Mouse (Mus musculus) urinary bladder, adult 18-20 months (tissue): ENCODE data around the gene Pfn2.
"Not testable (repeated sequence)": the region's sequence is repeated elsewhere in the genome, so short reads cannot be mapped to it uniquely, and the experiment has no call there.

ENCODE experiments used
- DNase-seq, 2 experiments: peaks; one replicate each; pipeline ENCODE4 v3.0.0; 2022; ENCODE audit warnings: low spot score in 2 of 2, mixed read lengths in 2 of 2

Gene Pfn2

DNA sequence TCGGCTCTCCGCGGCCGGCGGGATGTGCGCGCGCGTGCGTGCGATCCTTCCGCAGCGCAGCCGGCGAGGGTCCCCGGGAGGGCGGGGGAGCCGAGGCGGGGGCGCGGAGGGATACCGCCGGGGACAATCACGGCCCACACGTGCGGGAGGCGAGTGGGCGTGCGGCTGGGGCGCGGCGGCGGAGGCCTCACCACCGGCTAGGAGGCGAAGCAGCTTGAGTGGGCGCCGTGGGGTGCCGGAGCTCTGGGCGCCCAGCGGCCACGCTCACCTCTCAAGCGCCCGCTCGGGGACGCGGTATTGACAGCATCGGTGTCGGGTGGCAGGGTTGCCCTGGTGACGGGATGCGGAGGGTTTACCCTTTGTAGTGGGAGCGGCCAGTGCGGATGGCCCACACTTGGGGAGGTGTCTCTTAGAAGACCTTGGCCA is at the start of gene Pfn2:
Gene Pfn2, minus strand, starts transcription at position 320 of the 426 bp plus-strand sequence.
- peak; percentile 31 to 61 for DNase-seq

DNA sequence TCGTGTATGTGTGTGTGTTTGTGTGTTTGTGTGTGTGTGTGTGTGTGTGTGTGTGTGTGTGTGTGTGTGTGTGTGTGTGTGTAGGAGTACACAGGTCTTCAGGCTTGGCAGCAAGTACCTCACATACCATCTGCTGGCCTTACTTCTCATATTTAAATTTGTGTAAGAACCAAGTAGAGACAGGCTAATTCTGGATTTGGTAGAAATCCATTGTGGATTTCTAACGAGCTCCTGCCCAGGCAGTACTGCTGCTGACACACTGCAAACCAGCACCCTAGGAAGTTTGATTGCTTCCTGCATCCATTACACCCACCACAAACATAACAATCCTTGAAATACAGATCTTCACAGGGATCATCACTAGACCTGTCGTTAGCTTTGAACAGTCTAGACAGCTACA is 35.1 kb upstream of the Pfn2 start:
- DNase-seq = no peak

DNA sequence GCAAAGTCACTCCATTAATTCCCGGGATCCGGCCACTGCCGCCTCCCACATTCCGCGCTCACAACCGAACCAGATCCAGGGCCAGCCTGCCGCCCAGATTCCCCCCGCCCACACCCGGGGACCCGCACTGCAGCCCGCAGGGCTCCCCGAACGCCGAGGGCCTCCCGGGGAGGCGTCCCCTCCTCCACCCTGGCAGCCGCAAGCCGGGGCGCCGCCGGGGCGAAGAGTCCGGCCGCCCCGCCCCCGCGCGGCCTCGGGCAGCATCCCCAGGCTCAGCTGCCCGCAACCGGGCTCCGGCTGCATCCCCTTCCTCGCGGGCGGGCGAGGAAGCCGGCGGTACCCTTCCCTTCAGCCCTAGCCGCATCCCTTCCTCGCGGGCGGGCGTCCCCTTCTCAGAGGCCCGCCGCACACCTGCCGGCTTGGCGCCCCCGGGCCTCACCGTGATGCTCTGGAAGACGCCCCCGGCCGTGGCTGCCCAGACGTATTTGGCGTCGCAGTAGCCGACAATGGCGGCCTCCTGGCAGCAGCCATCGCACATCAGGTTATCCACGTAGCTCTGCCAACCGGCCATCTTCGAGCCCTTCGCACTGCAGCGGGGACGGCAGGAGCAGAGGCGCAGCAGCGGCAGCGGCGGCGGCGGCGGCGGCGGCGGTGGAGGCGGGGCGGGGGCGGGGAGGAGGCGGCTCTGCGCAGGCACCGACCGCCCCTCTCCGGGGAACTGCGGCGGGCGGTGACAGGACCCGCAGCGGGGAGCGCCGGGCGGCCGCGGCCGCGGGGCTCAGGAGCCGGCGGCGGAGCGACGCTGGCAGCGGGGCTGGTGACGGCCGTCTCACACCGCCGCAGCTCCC is 743 bp downstream of the Pfn2 start:
- DNase-seq = peak; percentile 30 to 68

DNA sequence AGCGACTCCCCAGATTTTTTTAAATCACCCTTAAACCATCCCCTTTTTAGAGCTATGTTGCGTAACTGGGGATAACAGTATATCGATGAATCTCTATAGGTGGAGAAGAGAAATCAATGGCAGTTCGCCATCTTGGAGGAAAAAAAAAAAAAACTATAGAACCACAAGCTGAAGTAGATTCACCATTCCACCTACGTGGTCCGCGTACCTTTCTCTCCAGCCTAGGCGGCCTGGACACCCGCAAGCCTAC is 1.3 kb downstream of the Pfn2 start:
- DNase-seq = no peak

DNA sequence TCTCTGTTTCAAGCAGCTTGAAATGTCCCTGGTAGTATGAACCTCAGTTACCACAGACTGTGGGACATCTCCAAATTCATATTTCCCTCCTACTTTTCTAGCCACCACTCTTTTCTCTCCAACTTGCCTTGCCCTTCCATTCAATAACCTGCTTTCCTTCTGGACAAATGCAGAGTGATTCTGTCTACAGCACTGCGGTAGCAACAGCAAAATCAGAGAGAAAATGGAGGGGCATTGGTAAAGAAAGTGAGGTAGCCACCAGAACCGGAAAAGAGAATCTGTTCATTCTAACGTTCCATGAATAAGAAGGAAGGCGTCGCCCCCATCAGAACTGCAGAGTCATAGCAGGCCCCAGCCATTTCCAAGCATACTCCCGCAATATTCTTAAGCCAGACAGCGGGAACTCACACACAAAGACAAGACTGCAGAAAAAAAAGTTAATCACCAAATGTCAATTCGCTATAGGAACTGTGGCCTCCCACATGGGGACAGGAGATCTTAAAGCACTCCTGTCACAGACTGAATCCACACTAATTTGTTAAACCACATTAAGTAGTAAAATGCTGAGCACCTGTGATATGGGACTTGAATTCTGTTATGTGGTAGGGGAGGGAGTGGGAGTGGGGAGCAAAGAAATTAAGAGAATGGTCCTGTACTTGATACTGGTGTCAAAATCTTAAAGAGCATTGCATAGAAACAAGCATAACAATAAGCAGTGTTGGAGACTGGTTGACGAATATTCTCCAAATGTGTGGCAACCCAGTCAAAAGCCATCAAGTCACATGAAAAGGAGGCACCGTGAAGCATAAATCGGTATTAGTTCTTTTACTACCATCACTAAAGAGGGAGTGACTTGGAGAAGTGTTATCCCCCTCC is 1.9 kb downstream of the Pfn2 start:
- DNase-seq = no peak

- no peak for DNase-seq
Observed at GRCm38 (mm10) chr3:57843775-57844174, 4.1 kb downstream of the Pfn2 start.

DNA sequence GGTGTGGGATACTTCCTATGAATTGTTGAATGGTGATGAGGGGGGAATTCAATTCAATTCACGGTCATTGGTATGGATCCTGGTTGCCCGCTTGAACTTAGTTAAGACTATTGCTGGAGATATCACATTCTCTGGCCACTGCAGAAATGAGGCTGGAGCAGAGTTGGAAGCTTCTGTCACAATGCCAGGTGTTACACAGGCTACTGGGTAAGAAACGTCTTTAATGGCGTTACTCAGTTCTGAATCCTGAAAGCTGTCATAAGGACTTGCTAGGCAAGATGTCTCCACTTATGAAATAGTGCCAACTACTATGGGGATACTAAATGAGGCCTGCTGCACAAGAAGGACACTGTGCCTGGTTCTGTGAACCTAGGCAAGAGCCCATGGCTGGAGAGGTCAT is 11.0 kb downstream of the Pfn2 start:
- DNase-seq = no peak

GRCm38 (mm10) chr3:57833585-57833984 is 14.3 kb downstream of the Pfn2 start:
- DNase-seq = no peak

GRCm38 (mm10) chr3:57825866-57826265 is 22.0 kb downstream of the Pfn2 start:
- DNase-seq = no peak

DNA sequence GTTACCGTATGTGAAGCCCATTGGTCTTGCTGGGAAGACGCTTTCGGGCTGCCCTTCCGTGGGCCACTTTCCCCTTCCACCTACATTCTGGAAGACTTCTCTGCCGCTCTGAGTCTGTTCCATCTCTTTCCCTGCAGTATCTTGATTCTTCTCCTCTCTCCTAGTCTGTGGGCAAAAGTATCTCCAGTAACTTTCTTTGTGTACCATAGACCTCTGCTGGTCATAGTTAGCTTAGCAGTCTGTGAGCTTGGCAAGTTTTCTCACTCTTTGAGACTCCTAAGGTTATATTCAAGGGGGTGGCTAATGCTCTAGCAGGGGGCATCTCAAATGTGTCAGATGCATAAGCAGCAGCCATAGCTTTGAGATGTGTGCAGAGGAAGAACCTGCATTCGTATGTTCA is 32.4 kb downstream of the Pfn2 start:
- DNase-seq = no peak

- DNase-seq = not testable (repeated sequence)
Observed at GRCm38 (mm10) chr3:57795071-57795470, 52.8 kb downstream of the Pfn2 start.
